Mouse (Mus musculus) cerebellum, adult 2 months (tissue): ENCODE results near the gene Hsd17b12. TPM values are rescaled to one million over a fixed set of nuclear protein-coding genes. Genes with fewer than 3 reads are reported as not detected.

ENCODE experiments used
- DNase-seq, 2 experiments: peaks; one replicate each; pipeline ENCODE4 v3.0.0; 2021
- H3K27ac ChIP-seq: fragments of 200-500 bp; 2 replicates; pipeline ENCODE4 v1.5.1; 2012; ENCODE audit warnings: low read length, control low read depth, inconsistent platforms; ENCODE audit not compliant: insufficient read depth
- H3K27me3 ChIP-seq: fragments of 200-500 bp; 2 replicates; pipeline ENCODE4 v1.6.1; 2012; ENCODE audit warnings: inconsistent platforms, mild to moderate bottlenecking, low read length, moderate library complexity; ENCODE audit not compliant: control insufficient read depth, insufficient read depth
- H3K4me1 ChIP-seq: fragments of 200-500 bp; 2 replicates; pipeline ENCODE4 v1.6.1; 2011; ENCODE audit warnings: low read length; ENCODE audit not compliant: control insufficient read depth, insufficient read depth
- H3K4me3 ChIP-seq: fragments of 200-500 bp; replicated peaks from 2 replicates; pipeline ENCODE3; 2011; ENCODE audit warnings: mild to moderate bottlenecking, low read depth, low read length, control low read depth; ENCODE audit not compliant: insufficient read depth
- CTCF ChIP-seq: fragments of 200-500 bp; IDR thresholded peaks from 2 replicates; pipeline ENCODE4 v1.5.1; 2011; ENCODE audit warnings: low read depth, mild to moderate bottlenecking, control low read depth, low read length, moderate library complexity, borderline replicate concordance; ENCODE audit not compliant: insufficient read depth
- POLR2A ChIP-seq: fragments of 200-500 bp; IDR thresholded peaks from 2 replicates; pipeline ENCODE4 v1.6.1; 2011; ENCODE audit warnings: low read length, control low read depth, borderline replicate concordance; ENCODE audit not compliant: insufficient read depth
- WGBS: fragments of 180-500 bp; shearing (Covaris S2); methylation state at CpG from one replicate; pipeline ENCODE4 v1.1.7; 2018; 5-methylcytosine and 5-hydroxymethylcytosine counted together
- polyA plus RNA-seq: library from polyadenylated mRNA; depleted of rRNA; stranded (reverse); fragments of >200 nt; gene quantifications from 2 replicates; pipeline ENCODE4 v1.2.3, GENCODE M21; 2012

The Hsd17b12 gene
- polyA plus RNA-seq, 1 experiment, result 89.1 TPM

DNA sequence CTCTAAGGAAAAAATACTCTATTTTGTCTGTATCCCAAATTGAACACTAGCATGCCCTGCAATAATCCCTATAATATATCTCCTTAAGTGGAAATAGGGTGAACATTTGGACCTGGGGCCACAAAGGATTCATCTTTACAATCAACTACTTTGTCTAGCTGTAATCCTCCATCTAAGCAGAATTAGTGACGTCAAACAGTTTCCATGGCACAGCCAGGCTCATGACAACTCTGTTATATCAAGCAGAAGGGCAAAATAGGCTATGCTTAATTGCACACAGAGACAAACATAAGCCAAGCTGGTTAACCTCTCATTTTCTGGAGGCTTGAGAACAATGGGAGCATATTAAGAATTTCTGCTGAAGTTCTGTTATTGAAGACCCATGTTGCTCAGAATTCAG is 109.5 kb downstream of the Hsd17b12 start:
- H3K27me3 ChIP-seq, result no peaks in the 10 kb centered on the region
- TF ChIP-seq POLR2A (no peak), CTCF (no peak)
- H3K27ac ChIP-seq, result no peak overlapping the region
- peaks cover 3% of the 10 kb centered on the region; the same call in 1 of the 2 replicates for H3K4me1 ChIP-seq
- DNase-seq, result peak in 1 of 2 experiments; percentile 32
- no peak overlapping the region for H3K4me3 ChIP-seq
- WGBS, result 11% methylated on average over 1 of the region's 1 CpGs

DNA sequence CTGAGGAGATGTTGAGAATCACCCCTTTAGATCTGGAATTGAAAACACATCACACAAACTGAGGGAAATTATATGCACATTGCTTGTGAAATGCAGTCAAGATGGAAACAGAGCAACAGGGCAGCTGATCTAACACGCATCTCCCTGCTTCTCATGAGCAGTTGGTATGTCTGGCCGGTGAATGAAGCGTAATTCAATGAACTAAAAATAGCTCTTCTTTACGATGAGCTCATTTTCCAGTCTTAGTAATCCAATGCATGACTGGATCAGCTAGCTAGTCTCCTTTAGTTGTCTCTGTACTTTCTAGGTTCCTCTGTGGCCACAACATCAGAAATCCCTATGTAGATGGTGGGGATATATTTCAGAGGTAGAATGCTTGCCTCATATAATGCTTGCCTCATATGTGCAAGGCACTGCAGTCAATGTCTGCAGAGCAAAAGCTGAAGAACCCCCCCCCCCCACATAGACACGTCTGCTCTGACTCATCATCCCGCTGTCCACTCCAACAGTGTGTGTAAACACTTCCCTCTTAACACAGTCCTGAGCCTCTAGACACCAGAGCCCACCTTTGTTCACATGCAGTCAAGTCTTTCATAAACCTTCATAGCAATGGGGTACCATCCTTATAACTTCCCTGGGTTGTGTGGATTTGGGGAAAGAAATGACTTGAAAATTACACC is 112.2 kb downstream of the Hsd17b12 start:
- H3K27me3 ChIP-seq, result no peaks in the 10 kb centered on the region
- 11% methylated on average over 6 of the region's 6 CpGs for WGBS
- DNase-seq, result peak; percentile 40 to 71
- TF ChIP-seq CTCF (no peak), POLR2A (no peak)
- H3K4me1 ChIP-seq, result peaks cover 3% of the 10 kb centered on the region; the same call in 1 of the 2 replicates
- H3K4me3 ChIP-seq, result no peak overlapping the region
- H3K27ac ChIP-seq, result peak overlapping the region; percentile 47; the same call in 1 of the 2 replicates

DNA sequence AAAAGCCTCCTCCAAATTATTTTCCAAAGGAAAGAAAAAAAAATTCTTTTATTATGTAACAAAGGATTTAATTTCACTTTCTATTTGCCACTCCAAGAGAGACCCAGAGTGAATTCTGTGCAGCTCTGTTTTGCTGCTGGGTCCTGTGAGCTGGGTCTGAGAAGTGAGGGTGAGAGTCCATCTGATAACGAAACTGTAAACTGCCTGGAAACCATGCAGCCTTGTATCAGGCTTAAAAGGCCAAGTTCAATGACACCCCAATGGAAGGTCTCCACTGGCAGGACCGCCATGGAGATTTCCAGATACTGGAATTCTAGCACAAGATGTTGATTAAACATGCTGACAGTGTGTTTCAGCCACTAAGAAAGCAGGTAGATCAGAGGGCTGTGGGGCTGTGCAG is 113.6 kb downstream of the Hsd17b12 start:
- peaks cover 3% of the 10 kb centered on the region; the same call in 1 of the 2 replicates for H3K4me1 ChIP-seq
- DNase-seq, result no peak
- H3K27me3 ChIP-seq, result no peaks in the 10 kb centered on the region
- H3K27ac ChIP-seq, result no peak overlapping the region
- TF ChIP-seq POLR2A, result no peak
- no peak for TF ChIP-seq CTCF
- WGBS, result 95% methylated on average over 2 of the region's 2 CpGs
- H3K4me3 ChIP-seq, result no peak overlapping the region

DNA sequence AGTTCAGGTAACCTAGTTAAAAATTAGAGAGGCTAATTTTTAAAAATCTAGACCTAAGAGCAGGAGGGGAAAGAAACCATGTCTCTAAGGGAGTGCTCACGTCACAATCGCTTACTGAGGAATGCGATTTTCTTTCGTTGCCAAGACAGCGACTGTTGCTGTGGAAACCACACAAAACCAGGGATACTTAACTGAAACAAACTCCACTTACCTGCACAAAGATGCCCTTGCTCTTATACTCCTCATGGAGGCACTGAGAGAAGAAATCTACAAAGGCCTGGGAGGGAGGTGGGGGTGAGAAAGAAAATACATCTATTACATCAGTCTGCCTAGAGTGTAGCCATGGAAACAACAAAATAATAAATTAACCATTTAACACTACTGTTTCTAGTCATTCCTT is 114.1 kb downstream of the Hsd17b12 start:
- no peak for DNase-seq
- Histone ChIP-seq H3K4me3 (no peak overlapping the region), H3K27ac (no peak overlapping the region), H3K4me1 (peaks cover 3% of the 10 kb centered on the region; the same call in 1 of the 2 replicates), H3K27me3 (no peaks in the 10 kb centered on the region)
- 66% methylated on average over 5 of the region's 5 CpGs for WGBS
- TF ChIP-seq CTCF (no peak), POLR2A (no peak)

DNA sequence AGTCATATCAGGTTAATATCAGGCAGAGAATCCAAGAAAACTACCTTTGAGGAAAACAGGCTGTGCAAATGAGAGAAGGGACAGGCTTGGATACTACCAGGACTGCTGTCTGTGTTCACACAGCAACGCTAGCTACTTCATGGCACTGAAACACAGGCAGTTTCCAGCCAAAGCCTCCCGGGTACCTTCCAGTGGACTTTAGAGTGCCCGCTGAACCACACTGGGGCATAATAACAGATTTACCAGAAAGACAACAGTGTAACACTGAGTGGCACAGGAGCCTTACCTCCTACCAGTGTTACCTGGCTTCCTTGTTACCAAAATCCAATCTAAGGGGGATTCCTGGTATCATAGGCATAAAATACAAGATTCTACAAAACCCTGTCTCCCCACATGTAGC is 115.3 kb downstream of the Hsd17b12 start:
- Histone ChIP-seq H3K27ac (no peak overlapping the region), H3K27me3 (no peaks in the 10 kb centered on the region), H3K4me1 (peaks cover 3% of the 10 kb centered on the region; the same call in 1 of the 2 replicates), H3K4me3 (no peak overlapping the region)
- 90% methylated on average over 3 of the region's 3 CpGs for WGBS
- no peak for TF ChIP-seq CTCF
- TF ChIP-seq POLR2A, result no peak
- DNase-seq, result no peak

DNA sequence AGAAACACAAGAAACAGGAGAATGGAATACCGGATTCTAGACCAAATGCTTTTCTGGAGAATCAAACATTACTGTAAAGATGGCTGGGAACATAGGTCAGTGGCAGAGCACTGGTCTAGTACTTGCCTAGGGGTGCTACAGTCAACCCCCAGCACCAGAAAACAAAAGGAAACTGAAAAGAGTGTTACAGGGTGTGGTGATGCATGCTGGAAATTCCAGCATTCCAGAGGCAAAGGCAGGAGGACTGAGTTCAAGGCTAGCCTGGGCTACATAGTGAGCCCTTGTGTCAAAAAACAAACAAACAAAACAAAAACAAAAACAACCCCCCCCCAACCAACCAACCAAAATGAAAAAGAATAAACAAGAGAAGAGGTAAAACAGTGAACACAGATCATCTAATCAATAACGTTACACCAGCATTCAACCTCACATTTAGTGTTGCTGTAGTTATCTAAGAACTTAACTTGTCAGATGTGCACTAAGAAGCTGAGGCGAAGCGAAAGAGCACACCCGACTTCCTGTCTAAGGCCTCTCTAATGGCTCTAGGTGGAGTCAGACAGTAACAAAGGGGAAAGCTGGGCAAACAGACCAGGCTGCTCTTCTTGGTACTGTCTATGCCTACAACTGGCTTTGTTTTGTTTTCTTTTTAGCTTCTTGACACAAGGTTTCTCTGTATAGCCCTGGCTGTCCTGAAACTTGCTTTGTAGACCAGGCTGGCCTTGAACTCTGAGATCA is 117.2 kb downstream of the Hsd17b12 start:
- 93% methylated on average over 5 of the region's 5 CpGs for WGBS
- DNase-seq, result no peak
- Histone ChIP-seq H3K27me3 (no peaks in the 10 kb centered on the region), H3K27ac (no peak overlapping the region), H3K4me1 (peaks cover 3% of the 10 kb centered on the region; the same call in 1 of the 2 replicates), H3K4me3 (no peak overlapping the region)
- TF ChIP-seq POLR2A (no peak), CTCF (no peak)

DNA sequence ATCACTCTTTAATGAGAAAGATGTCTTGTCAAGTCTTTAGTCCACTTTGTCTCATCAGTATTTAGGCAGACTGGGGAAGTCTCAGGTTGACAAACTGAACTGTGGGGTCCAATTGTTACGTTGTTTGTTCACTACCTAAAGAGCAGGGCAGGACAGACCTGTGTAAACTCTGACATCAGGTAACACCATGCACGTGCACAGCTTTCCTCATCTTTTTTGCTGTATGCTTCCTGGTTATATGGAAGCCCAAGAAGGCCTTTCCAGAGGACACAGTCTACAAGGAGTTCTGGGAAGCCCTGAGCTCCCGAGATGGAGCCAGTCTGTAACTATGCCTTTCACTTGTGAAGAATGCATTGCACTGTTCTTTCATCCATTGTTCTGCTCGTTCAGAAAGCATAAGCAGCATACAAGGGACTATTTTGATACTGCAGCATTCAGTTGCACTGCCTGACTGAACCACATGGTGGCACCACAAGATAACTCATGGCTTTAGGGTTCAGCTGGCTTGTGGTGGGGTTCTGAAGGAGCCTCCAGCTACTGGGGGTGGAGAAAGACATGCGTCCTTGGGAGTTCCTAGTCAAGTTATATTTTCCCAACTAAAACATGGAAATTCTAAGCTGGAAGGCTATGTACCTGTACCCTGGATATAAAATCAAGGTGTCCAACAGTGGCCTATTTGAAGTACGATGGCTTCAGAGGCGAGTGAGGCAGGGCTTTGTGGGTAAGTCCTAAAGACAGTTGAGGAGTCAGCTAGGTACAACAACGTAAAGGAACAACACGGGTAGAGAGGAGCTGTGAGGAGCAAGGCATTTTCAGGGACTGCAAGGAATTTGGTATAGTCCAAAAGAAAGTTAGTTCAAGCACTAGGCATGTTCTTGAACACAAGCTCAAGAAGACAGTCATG is 122.1 kb downstream of the Hsd17b12 start:
- Histone ChIP-seq H3K27ac (no peak overlapping the region), H3K4me3 (no peak overlapping the region), H3K27me3 (no peaks in the 10 kb centered on the region), H3K4me1 (no peaks in the 10 kb centered on the region)
- peak; percentile 96 for TF ChIP-seq CTCF
- no peak for TF ChIP-seq POLR2A
- peak; percentile 76 to 85 for DNase-seq
- 61% methylated on average over 9 of the region's 9 CpGs for WGBS
